Mouse (Mus musculus): Measurements from ENCODE around the gene Cyp1a1.

DNA sequence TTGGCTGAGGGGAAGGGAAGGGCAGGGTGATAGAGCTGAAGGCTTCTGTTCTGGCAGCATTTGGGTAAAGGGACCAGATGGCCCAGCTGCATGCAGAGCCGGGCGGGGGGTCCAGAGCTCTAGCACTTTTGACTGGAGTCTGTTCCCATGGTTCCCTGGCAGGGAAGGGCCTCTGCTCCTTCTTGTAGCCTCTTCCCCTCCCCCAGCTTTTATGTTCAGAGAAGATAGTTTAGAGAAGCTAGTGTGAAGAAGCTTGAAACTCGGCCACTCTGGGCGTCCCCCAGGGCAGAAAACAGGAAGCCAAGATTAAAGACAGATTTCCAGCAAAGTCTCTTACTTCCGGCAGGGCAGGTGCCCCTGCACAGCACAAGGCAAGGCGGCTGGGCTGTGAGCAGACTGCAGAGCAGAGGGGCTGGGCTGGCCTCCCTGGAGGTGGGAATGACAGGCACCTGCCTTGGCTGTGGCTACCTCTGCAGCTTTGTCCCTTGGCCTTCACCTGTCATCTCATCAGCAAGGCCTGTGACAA lies 36.9 kb upstream of the Cyp1a1 start:
- no peak for TF ChIP-seq CTCF (IDR thresholded peaks at IDR 0.05; ENCODE audit: low read depth, low read length)
- no peak for TF ChIP-seq EP300 (IDR thresholded peaks at IDR 0.05; ENCODE audit: insufficient read depth, low read depth, low read length)
- TF ChIP-seq POLR2A (IDR thresholded peaks at IDR 0.05; ENCODE audit: insufficient read depth, low read length) = no peak
